13 mouse cellular contexts compared by ENCODE assay signal in genomic region chr10:106665221-106665620, GRCm38 (mm10).
"Had no signal": no experiment of that assay in that cellular context is flagged by ENCODE, and none has a peak within 500 bp of the region (broad histone marks: within the 10 kb centered on the region; RNA-seq: fewer than 3 reads in every experiment).

No protein-coding gene starts in this region.

- DNase-seq: lung, adult 18-20 months; lung, embryonic 14.5 days; lung, postnatal 10 days; lung, postnatal 4 days; midbrain, embryonic 14.5 days; retina, postnatal 1 day; right cerebral cortex, adult 18-20 months; right cerebral cortex, postnatal 25 days; right cerebral cortex, postnatal 4 days; spleen, adult 18-20 months; thymus, adult 18-20 months; thymus, postnatal 14 days; thymus, postnatal 36 days had no signal
